Mouse (Mus musculus) frontal cortex, postnatal 36 days (tissue): ENCODE measurements around the gene Lax1.

Source experiments
- DNase-seq, 2 experiments: peaks; one replicate each; pipeline ENCODE4 v3.0.0; 2022; ENCODE audit warnings: low spot score in 2 of 2

Gene Lax1

DNA sequence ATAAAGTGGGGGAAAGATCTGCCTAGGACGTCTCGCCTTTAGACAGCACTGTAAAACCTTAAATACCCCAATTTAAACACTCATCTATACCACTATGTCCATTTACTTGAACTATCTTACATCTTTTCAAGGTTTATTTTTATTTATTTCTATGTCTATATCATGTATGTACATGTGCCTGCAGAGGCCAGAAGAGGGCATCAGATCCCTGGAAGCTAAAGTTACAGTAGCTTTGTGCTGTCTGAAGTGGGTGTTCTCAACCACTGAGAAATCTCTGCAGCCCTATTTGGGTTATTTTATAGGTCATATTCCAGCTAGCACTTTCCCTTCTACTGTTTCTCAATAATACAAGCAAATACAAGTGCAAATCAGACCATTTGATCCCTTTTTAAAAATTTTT lies 57.7 kb downstream of the Lax1 start:
- DNase-seq: no peak
